Mouse (Mus musculus): ENCODE measurements at regions not wholly inside any gene's neighbourhood (a gene's known extent, or its start where the extent isn't known, plus 50 kb on each side); places are given as distances from the start of the nearest gene placed in this dataset.

- H3K4me2 ChIP-seq: no peak overlapping the region
- H3K9ac ChIP-seq: no peak overlapping the region
- WGBS: 86% methylated on average over 3 of the region's 3 CpGs
- no peaks in the 10 kb centered on the region for H3K36me3 ChIP-seq
- H3K9me3 ChIP-seq: no peaks in the 10 kb centered on the region
- no peaks in the 10 kb centered on the region for H3K27me3 ChIP-seq
- H3K4me1 ChIP-seq (replicated peaks): no peaks in the 10 kb centered on the region
- H3K4me3 ChIP-seq: no peak overlapping the region
- peak; percentile 53 for ATAC-seq (ENCODE audit: low read depth)
- no peak overlapping the region for H3K27ac ChIP-seq (replicated peaks)
Measured at GRCm38 (mm10) chr1:25996685-25997084, 167.2 kb upstream of the Adgrb3 start.

All from neural tube, embryonic 13.5 days (tissue).